Mouse (Mus musculus) spleen, adult 18-20 months (tissue): ENCODE data around the gene 9630041A04Rik.

Source experiments
- DNase-seq, 2 experiments: peaks; one replicate each; pipeline ENCODE4 v3.0.0; 2022; ENCODE audit warnings: mixed read lengths in 2 of 2

Gene 9630041A04Rik

DNA sequence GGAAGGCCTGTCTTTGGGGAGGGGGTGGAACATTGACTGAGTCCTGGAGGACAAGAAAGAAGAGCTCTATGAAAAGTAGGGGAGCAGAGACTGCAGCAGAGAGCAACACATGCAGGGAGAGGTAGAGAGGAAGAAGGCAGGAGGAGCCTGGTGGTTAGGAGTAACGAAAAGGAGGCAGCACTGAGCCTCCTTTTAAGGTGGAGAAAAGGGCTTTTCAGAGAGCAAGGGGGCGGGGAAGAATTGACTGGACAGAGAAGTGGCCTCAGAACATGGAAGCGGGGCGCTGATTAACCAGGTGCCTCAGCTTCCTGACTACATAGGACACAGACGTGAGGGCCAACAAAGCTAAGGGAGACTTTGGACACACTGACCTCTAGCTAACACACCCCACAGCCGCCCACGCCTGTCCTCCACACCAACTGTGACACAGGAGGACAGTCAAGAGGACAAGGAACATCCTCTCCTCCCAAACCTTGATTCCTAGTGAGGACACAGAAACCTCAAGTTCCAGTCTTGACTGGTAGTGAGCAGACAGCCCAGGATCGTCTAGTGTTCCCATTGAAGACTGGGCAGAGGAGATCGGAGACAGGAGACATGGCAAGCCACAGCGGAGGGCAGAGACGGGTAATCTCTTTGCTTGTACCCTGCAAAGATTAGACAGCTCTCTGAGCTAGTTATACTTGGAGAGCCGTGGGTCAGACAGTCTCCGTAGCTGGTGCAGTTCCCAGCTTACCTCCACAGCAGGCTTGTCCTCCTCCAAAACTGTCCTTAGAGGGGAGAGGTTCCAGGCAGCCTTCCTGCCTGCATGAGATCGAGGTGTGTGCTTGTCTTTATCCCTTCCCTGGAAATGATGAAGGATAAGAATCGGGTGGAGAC is at the start of gene 9630041A04Rik:
Gene 9630041A04Rik, plus strand, starts transcription at position 246 of the 876 bp plus-strand sequence.
- no peak for DNase-seq

DNA sequence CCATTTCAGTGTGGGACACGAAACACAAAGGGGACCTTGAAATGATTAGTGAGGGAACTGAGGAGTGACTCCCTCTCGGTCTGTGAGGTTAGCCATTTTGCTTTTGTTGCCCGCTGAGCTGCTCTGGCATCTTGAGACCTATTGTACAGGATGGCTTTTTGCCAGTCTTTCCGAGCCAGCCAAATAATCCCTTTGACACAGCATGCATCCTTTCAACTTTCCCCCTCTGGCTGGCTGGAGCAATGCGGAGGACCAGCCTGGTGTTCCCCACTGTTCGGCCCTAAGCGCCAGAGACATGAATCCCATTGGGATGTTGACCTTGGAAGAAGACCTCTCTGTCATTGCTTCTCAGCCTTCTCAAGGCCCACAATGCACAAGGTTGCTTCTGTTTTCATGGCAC is 37.7 kb upstream of the 9630041A04Rik start:
- DNase-seq = no peak

DNA sequence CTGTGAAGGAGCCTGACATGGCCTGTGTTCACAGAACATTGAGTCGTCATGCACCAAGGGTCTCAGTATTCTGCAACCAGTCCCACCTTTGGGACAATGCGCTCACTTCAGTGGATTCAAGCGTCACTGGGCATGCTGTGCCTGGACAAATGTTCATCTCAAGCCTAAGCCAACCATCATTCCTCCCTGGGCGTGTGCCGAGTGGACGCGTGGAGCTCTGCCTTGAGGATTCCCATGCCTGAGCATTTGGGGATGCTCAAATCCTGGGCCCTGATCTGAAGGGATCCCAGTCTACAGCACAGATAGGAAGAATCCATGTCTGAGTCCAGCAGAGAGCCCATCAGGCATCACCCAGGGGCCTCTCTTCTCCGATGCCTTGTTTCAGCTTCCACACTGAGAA is 36.0 kb upstream of the 9630041A04Rik start:
- DNase-seq = no peak

GRCm38 (mm10) chr9:101833619-101834018 is 28.0 kb upstream of the 9630041A04Rik start:
- no peak for DNase-seq

DNA sequence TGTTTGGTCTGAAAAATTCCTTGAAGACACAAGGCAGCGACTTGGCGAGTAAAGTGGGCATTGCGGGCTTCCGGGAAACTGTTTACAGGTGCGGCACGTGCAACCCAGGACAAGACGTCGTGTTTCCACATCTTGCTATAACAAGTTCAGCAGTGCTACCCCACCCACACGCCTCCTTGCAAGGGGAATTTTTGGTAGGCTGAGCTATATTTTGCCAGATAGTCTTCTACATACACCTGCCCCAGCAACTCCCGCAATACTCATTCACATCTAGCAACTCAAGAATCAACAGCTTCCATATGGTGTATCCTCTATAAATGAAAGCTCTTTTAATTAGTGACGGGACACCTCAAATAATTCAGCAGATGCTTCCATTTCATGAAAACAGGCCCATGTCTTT is 20.5 kb upstream of the 9630041A04Rik start:
- DNase-seq = no peak

DNA sequence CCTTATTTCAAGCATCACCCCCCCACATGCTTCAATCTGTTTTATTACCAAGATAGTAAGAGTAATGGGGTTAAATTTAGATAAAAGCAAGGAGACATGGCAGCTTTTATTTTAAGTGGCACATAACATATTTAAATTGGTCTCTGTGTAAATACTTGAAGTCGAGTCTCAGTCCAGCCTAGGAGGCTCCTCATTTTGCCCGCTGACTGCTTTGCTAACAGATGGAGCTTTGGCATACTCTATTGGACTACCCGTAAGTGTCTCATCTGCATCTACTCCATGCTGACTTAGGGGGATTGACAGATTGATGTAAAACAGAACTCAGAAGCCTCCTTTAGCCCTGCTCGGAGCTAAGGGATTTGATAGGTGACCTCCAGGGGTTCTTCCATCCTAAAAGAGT is 17.7 kb upstream of the 9630041A04Rik start:
- no peak for DNase-seq

DNA sequence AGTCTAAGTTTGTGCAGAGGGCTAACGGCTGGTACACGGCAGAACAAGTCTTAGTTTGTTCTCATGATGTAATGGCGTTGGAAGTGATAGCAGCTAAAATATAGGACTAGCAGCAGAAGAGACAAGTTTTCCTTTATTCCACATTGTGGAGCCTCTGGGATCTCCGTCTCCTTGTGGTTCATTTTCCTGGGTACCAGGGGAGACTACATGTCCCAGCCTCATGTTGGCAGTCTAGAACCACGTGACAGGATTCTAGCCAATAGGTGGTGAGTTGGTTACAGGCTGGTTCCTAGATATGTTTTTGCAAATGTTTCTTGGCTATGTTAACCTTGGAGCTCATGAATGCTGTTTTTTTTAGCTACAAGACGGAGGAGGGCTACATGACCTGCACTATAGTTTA is 15.9 kb upstream of the 9630041A04Rik start:
- DNase-seq = no peak

- no peak for DNase-seq
Measured at GRCm38 (mm10) chr9:101862481-101863065, 932 bp downstream of the 9630041A04Rik start.

DNA sequence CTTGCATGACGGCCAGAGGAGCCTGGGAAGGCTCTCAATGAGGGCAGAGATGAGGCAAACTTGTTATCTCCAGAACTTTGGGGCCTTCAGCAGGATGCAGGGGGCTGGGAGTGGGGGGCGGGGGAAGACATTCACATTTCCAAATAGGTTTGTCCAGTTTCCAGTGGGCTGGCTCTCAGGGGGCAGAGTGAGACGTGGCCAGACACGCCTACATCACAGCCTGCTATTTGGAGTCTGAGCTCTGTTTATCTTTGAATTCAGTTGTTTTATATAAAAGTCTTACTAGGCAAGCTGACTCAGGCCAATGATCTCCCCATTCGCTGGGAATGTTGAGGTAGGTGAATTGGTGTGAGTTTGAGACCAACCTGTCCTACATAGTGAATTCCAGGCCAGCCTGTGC is 1.5 kb downstream of the 9630041A04Rik start:
- DNase-seq = no peak

DNA sequence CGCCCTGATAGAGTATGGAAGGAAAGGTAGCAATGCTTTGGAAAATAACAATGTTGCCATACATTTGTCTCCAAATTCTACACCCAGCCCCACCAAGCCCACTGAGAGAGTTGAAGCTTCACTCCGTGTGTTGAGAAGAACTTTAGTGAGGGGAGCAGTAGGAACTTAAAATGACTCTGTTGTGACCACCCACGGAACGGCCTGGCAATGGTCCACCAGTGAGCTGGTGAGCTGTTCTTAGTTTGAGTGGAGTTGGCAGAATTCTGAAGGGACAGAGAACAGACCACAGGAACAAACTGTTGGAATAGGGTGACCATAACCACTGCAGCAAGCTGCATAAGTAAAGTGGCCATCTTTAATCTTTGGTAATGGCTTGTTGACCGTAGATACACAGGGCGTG is 7.0 kb downstream of the 9630041A04Rik start:
- no peak for DNase-seq

- DNase-seq = no peak
Measured at GRCm38 (mm10) chr9:101870034-101870433, 8.4 kb downstream of the 9630041A04Rik start.

- DNase-seq = no peak
Measured at GRCm38 (mm10) chr9:101875306-101875705, 13.7 kb downstream of the 9630041A04Rik start.

- no peak for DNase-seq
Measured at GRCm38 (mm10) chr9:101877109-101877987, 15.7 kb downstream of the 9630041A04Rik start.

DNA sequence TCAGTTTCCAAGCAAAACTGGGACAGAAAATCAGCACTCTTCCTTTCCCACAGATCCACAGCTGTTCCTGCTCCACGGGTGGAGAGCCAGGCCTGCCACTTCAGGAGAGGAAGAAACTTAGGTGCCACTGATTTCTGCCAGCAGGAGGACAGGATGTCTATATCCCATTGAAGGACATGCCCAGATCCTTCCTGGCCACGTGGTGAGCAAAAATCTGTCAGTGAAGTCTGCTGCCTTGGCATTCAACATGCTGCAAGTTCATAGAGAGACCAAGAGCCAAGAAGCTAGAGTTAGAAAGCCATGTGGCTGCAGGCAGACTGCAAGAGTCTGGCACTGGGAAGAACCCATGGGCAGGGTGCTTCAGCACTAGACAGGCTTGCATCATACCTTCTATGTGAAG is 21.7 kb downstream of the 9630041A04Rik start:
- no peak for DNase-seq

DNA sequence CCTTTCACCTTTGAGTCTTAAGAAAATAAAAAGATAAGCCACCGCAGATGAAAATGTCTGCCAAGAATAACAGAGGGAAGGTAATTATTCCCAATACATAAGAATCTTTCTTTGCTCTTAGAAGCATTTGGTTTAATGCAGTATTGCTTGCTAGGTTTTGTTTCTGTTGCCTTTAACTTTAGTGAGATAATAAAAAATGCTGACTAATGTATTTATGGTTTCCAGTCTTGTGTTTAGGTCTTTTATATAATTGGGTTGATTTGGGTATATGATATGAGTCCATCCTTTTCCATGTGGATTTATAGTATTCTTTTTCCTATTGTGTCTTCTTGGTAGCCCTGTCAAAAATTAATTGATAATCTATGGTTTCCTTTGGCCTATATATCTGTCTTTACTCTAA is 36.2 kb downstream of the 9630041A04Rik start:
- DNase-seq = no peak

GRCm38 (mm10) chr9:101903406-101903805 is 41.8 kb downstream of the 9630041A04Rik start:
- no peak for DNase-seq

DNA sequence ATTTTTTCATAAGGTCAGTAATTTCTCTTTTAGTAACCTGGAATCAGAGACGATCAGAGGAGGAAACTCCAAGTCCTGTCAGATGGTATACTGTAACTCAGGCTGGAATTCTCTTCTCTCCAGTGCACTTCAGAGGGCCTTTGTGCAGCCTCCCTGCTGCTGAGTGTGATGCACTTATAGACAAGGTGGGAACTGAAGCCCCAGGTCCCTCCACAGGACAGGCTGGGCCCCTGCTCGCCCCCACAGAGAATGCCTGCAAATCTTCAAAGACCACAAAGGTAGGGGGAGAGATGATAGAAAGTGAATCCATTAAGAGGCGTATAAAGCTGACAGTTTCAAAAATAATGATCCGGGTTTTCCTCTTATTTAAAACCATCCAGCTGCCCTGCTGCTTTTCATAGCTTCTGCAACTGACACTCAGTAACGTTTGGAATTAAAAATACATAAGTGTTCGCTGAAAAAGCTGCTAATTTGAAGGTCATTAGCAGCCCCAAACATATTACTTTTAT is 46.2 kb downstream of the 9630041A04Rik start:
- DNase-seq = no peak

DNA sequence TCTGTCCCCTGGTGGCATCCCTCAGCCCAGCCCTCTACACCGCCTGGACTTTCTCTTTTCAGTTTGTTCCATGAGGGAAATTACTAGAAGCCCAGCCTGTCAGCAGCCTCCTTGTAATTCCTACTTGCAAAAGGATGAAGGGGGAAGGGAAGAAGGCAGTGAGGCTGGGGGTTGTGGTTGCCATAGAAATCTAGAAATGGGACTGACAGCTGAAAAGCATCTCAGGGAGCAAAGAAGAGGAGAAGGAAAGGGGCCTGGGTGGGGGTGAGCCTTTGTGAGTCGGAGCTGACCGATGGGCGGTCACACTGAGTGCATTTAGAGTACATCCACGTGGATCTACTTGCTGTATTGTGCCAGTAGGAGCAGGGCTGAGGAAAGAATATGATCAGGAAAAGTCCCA is 47.2 kb downstream of the 9630041A04Rik start:
- no peak for DNase-seq

DNA sequence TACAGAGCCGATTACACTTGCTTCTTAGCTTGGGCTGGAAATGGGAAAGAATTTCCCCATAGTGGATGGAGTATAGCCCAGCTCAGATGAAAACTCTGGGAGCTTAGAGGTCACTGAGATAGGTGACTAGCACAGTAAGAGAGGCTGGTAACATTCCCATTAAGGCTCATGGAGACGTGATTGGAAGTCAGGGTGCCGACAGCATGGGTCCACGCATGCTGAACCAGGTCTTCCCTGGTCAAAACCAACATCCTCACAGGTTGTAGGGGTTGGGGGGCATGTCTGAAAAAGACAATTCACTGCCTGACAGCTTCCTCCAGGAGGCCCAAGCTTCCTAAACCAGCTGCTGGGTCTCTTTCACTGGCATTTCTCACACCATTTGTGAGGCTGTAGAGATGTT is 47.9 kb downstream of the 9630041A04Rik start:
- no peak for DNase-seq

DNA sequence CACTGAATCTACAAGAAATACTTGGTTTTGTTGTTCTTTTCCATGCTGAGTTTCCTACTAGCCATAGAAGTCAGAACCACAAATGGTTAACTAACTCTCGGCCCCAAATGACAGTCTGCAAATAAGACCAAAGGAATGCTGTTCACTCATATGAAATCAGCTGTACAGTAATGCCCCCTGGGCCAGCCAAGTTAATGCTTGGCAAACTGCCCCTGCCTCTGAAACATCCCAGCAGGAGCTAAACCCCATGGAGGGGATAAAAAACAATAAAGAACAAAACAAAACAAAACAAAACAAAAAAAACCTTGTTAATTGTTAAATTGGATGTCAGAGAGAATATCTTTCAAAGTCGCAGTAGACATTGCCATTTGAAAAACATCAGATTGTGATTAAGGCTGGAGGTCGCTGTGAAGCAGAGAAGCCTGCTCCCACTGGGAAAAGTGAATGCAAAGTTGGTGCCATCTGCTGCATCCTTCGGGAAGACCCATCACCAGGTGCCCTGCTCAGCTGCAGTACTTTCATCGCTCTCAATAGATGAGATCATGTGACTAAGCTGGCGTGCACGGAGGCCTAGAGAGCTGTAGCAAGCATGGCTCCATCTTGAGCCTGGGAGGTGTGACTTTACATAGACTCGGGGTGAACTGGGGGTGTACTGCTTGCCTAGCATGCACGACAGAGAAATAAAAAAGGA is 49.7 kb downstream of the 9630041A04Rik start:
- DNase-seq = no peak

DNA sequence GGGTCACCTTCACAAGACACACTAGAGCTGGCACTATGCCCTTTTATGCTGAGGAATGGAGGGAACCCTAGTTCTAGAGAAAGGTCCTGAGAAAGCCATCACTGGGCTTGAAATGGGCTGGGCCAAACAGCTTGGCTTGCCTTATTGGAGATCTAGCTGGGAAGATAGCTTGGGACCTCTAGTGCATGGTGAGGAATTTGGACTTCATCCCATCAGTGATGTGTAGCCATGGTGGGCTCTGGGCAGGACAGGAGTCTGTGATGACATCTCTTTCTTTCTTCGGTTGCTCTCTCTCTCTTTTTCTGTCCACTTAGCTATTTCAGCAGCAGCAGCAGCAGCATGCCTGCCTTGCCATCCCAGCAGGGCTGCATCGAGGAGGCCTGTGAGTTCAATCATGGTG is 53.4 kb downstream of the 9630041A04Rik start:
- DNase-seq = no peak

DNA sequence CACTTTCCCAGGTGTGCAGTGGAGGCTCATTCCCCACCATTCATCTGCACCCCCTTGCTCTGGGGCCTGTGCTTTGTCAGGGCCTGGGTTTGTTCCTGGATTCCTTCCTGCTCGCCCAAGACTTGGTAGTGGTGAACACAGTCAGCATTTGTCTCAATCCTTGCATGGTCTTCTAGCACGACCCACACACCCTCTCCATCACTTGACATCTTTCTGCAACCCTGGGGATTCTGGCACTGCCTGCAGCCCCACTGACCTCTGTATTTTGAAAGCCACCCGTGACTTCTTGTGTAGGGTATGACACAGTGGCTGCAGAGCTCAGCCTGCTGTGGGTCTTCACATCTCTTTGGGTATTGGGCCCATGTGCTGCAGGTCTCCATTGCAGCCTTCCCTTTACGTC is 57.1 kb downstream of the 9630041A04Rik start:
- DNase-seq = no peak

- no peak for DNase-seq
Measured at GRCm38 (mm10) chr9:101919324-101919723, 57.7 kb downstream of the 9630041A04Rik start.
